14 mouse cellular contexts compared by ENCODE assay signal in genomic region chr4:134843566-134843965, GRCm38 (mm10).
DNase-seq lines count a peak whose midpoint lies in the region.
"Had no signal": no experiment of that assay in that cellular context is flagged by ENCODE, and none has a peak within 500 bp of the region (broad histone marks: within the 10 kb centered on the region; RNA-seq: fewer than 3 reads in every experiment).

No protein-coding gene starts in this region.

- peak; percentile 32 to 54 for DNase-seq in cerebellum, adult 18-20 months
- DNase-seq in cerebellum, adult 11 months: no peak
- peak; percentile 81 for DNase-seq in kidney, adult 11 months
- no peak for DNase-seq in kidney, postnatal 4 days
- DNase-seq in lung, postnatal 36 days: peak; percentile 26
- no peak for DNase-seq in lung, adult 18-20 months
- DNase-seq in kidney, postnatal 25 days: peak; percentile 78 to 86
- no peak for DNase-seq in thymus, postnatal 25 days
- DNase-seq: cerebellum, adult 11-12 months; heart, postnatal 10 days; lung, adult 2 months; lung, postnatal 10 days; spleen, adult 18-20 months; thymus, postnatal 36 days had no signal

Comparison
In these comparisons a context has a peak if more than half of its experiments do, and no peak if none do; other contexts are left out.
1. DNase-seq: peak in cerebellum, adult 18-20 months (2 of 2), kidney, adult 11 months (single experiment), lung, postnatal 36 days (single experiment) and kidney, postnatal 25 days (2 of 2); none in cerebellum, adult 11 months (single experiment), kidney, postnatal 4 days (0 of 2), lung, adult 18-20 months (0 of 2) and thymus, postnatal 25 days (single experiment).